Mouse (Mus musculus) bone marrow macrophage, adult 2 months (primary cell): Measurements from ENCODE around the gene Rnf130.

ENCODE experiments used
- CTCF ChIP-seq: IDR thresholded peaks from 2 replicates; pipeline ENCODE4 v1.5.1; 2012; ENCODE audit warnings: low read depth, mild to moderate bottlenecking, low read length, moderate library complexity
- POLR2A ChIP-seq: IDR thresholded peaks from 2 replicates; pipeline ENCODE4 v1.6.1; 2012; ENCODE audit warnings: mild to moderate bottlenecking, low read depth, low read length, borderline replicate concordance

GRCm38 (mm10) chr11:50132265-50132664 lies 107.1 kb downstream of the Rnf130 start:
- TF ChIP-seq CTCF (no peak), POLR2A (no peak)
